Mouse (Mus musculus): ENCODE measurements at regions not wholly inside any gene's neighbourhood (a gene's known extent, or its start where the extent isn't known, plus 50 kb on each side); places are given as distances from the start of the nearest gene placed in this dataset.

GRCm38 (mm10) chr19:14123348-14124113 lies 210.2 kb downstream of the Olfr1505 start:
- H3K27ac ChIP-seq (replicated peaks): no peak overlapping the region
- no peaks in the 10 kb centered on the region for H3K4me1 ChIP-seq (replicated peaks)
- ATAC-seq (ENCODE audit: insufficient read depth): no peak
- 25% methylated on average over 8 of the region's 8 CpGs for WGBS (ENCODE audit: insufficient replicate concordance)
- H3K4me3 ChIP-seq (replicated peaks): no peak overlapping the region
- peak overlapping the region; percentile 15; the same call in 1 of the 2 replicates for H3K4me2 ChIP-seq
- H3K36me3 ChIP-seq (replicated peaks): no peaks in the 10 kb centered on the region
- no peaks in the 10 kb centered on the region for H3K9me3 ChIP-seq (replicated peaks)
- H3K27me3 ChIP-seq: no peaks in the 10 kb centered on the region
- H3K9ac ChIP-seq: no peak overlapping the region

- H3K4me1 ChIP-seq (replicated peaks): no peaks in the 10 kb centered on the region
- no peaks in the 10 kb centered on the region for H3K9me3 ChIP-seq (replicated peaks)
- H3K9ac ChIP-seq: no peak overlapping the region
- no peak for ATAC-seq (ENCODE audit: insufficient read depth)
- H3K27me3 ChIP-seq: no peaks in the 10 kb centered on the region
- no peak overlapping the region for H3K27ac ChIP-seq (replicated peaks)
- H3K4me2 ChIP-seq: no peak overlapping the region
- 45% methylated on average over 5 of the region's 5 CpGs for WGBS (ENCODE audit: insufficient replicate concordance)
- H3K4me3 ChIP-seq (replicated peaks): no peak overlapping the region
- no peaks in the 10 kb centered on the region for H3K36me3 ChIP-seq (replicated peaks)
Observed at GRCm38 (mm10) chr19:14124250-14124827, 211.0 kb downstream of the Olfr1505 start.

- Histone ChIP-seq H3K9me3 (replicated peaks) (no peaks in the 10 kb centered on the region), H3K27ac (replicated peaks) (no peak overlapping the region), H3K4me2 (no peak overlapping the region), H3K4me3 (replicated peaks) (no peak overlapping the region), H3K36me3 (replicated peaks) (no peaks in the 10 kb centered on the region), H3K27me3 (no peaks in the 10 kb centered on the region), H3K9ac (no peak overlapping the region), H3K4me1 (replicated peaks) (no peaks in the 10 kb centered on the region)
- WGBS (ENCODE audit: insufficient replicate concordance): 67% methylated on average over 5 of the region's 5 CpGs
- no peak for ATAC-seq (ENCODE audit: insufficient read depth)
Observed at GRCm38 (mm10) chr19:14124986-14125385, 211.7 kb downstream of the Olfr1505 start.

GRCm38 (mm10) chr19:14128397-14129209 lies 215.3 kb downstream of the Olfr1505 start:
- Histone ChIP-seq H3K27me3 (no peaks in the 10 kb centered on the region), H3K4me1 (replicated peaks) (no peaks in the 10 kb centered on the region), H3K4me2 (no peak overlapping the region), H3K9me3 (replicated peaks) (no peaks in the 10 kb centered on the region), H3K36me3 (replicated peaks) (no peaks in the 10 kb centered on the region), H3K9ac (no peak overlapping the region), H3K27ac (replicated peaks) (no peak overlapping the region), H3K4me3 (replicated peaks) (no peak overlapping the region)
- ATAC-seq (ENCODE audit: insufficient read depth): no peak
- 55% methylated on average over 8 of the region's 8 CpGs for WGBS (ENCODE audit: insufficient replicate concordance)

GRCm38 (mm10) chr19:14161217-14161616 lies 247.9 kb downstream of the Olfr1505 start:
- WGBS (ENCODE audit: insufficient replicate concordance): 50% methylated on average over 3 of the region's 3 CpGs
- Histone ChIP-seq H3K4me3 (replicated peaks) (no peak overlapping the region), H3K4me2 (no peak overlapping the region), H3K9me3 (replicated peaks) (no peaks in the 10 kb centered on the region), H3K4me1 (replicated peaks) (no peaks in the 10 kb centered on the region), H3K9ac (no peak overlapping the region), H3K27me3 (no peaks in the 10 kb centered on the region), H3K36me3 (replicated peaks) (no peaks in the 10 kb centered on the region), H3K27ac (replicated peaks) (no peak overlapping the region)
- no peak for ATAC-seq (ENCODE audit: insufficient read depth)

- Histone ChIP-seq H3K36me3 (replicated peaks) (no peaks in the 10 kb centered on the region), H3K9me3 (replicated peaks) (no peaks in the 10 kb centered on the region), H3K9ac (no peak overlapping the region), H3K4me3 (replicated peaks) (no peak overlapping the region), H3K4me1 (replicated peaks) (no peaks in the 10 kb centered on the region), H3K27ac (replicated peaks) (no peak overlapping the region), H3K4me2 (no peak overlapping the region), H3K27me3 (no peaks in the 10 kb centered on the region)
- WGBS (ENCODE audit: insufficient replicate concordance): 29% methylated on average over 4 of the region's 4 CpGs
- ATAC-seq (ENCODE audit: insufficient read depth): no peak
Observed at GRCm38 (mm10) chr19:14162773-14163172, 249.4 kb downstream of the Olfr1505 start.

- WGBS (ENCODE audit: insufficient replicate concordance): 56% methylated on average over 2 of the region's 2 CpGs
- no peaks in the 10 kb centered on the region for H3K4me1 ChIP-seq (replicated peaks)
- H3K27me3 ChIP-seq: no peaks in the 10 kb centered on the region
- H3K9ac ChIP-seq: no peak overlapping the region
- H3K9me3 ChIP-seq (replicated peaks): no peaks in the 10 kb centered on the region
- H3K4me3 ChIP-seq (replicated peaks): no peak overlapping the region
- H3K27ac ChIP-seq (replicated peaks): no peak overlapping the region
- H3K36me3 ChIP-seq (replicated peaks): no peaks in the 10 kb centered on the region
- ATAC-seq (ENCODE audit: insufficient read depth): no peak
- H3K4me2 ChIP-seq: no peak overlapping the region
Observed at GRCm38 (mm10) chr19:14165775-14166174, 252.4 kb downstream of the Olfr1505 start.

- no peaks in the 10 kb centered on the region for H3K4me1 ChIP-seq (replicated peaks)
- H3K4me3 ChIP-seq (replicated peaks): no peak overlapping the region
- no peaks in the 10 kb centered on the region for H3K9me3 ChIP-seq (replicated peaks)
- H3K27me3 ChIP-seq: no peaks in the 10 kb centered on the region
- no peak overlapping the region for H3K4me2 ChIP-seq
- no peak overlapping the region for H3K27ac ChIP-seq (replicated peaks)
- WGBS (ENCODE audit: insufficient replicate concordance): 27% methylated on average over 4 of the region's 4 CpGs
- H3K36me3 ChIP-seq (replicated peaks): no peaks in the 10 kb centered on the region
- H3K9ac ChIP-seq: no peak overlapping the region
- ATAC-seq (ENCODE audit: insufficient read depth): no peak
Observed at GRCm38 (mm10) chr19:14180244-14180643, 266.9 kb downstream of the Olfr1505 start.

GRCm38 (mm10) chr19:14180956-14181355 lies 267.6 kb downstream of the Olfr1505 start:
- no peak overlapping the region for H3K4me3 ChIP-seq (replicated peaks)
- H3K4me2 ChIP-seq: no peak overlapping the region
- H3K27me3 ChIP-seq: no peaks in the 10 kb centered on the region
- no peak for ATAC-seq (ENCODE audit: insufficient read depth)
- 49% methylated on average over 3 of the region's 3 CpGs for WGBS (ENCODE audit: insufficient replicate concordance)
- H3K9me3 ChIP-seq (replicated peaks): no peaks in the 10 kb centered on the region
- H3K9ac ChIP-seq: no peak overlapping the region
- H3K4me1 ChIP-seq (replicated peaks): no peaks in the 10 kb centered on the region
- no peak overlapping the region for H3K27ac ChIP-seq (replicated peaks)
- H3K36me3 ChIP-seq (replicated peaks): no peaks in the 10 kb centered on the region

GRCm38 (mm10) chr19:14181661-14182415 lies 268.5 kb downstream of the Olfr1505 start:
- Histone ChIP-seq H3K27ac (replicated peaks) (no peak overlapping the region), H3K4me2 (no peak overlapping the region), H3K4me3 (replicated peaks) (no peak overlapping the region), H3K4me1 (replicated peaks) (no peaks in the 10 kb centered on the region), H3K36me3 (replicated peaks) (no peaks in the 10 kb centered on the region), H3K27me3 (no peaks in the 10 kb centered on the region), H3K9me3 (replicated peaks) (no peaks in the 10 kb centered on the region), H3K9ac (no peak overlapping the region)
- no peak for ATAC-seq (ENCODE audit: insufficient read depth)
- 57% methylated on average over 6 of the region's 6 CpGs for WGBS (ENCODE audit: insufficient replicate concordance)

- Histone ChIP-seq H3K9me3 (replicated peaks) (no peaks in the 10 kb centered on the region), H3K27ac (replicated peaks) (no peak overlapping the region), H3K9ac (no peak overlapping the region), H3K4me2 (no peak overlapping the region), H3K27me3 (no peaks in the 10 kb centered on the region), H3K4me1 (replicated peaks) (no peaks in the 10 kb centered on the region), H3K36me3 (replicated peaks) (no peaks in the 10 kb centered on the region), H3K4me3 (replicated peaks) (no peak overlapping the region)
- 73% methylated on average over 3 of the region's 3 CpGs for WGBS (ENCODE audit: insufficient replicate concordance)
- ATAC-seq (ENCODE audit: insufficient read depth): no peak
Observed at GRCm38 (mm10) chr19:14191820-14192219, 278.5 kb downstream of the Olfr1505 start.
